Mouse (Mus musculus) colon, adult 2 months (tissue): ENCODE measurements around the gene Klf9. TPM values are rescaled to one million over a fixed set of nuclear protein-coding genes. Genes with fewer than 3 reads are reported as not detected.

Source experiments
- polyA plus RNA-seq: library from polyadenylated mRNA; depleted of rRNA; stranded (reverse); fragments of >200 nt; gene quantifications from 2 replicates; pipeline ENCODE4 v1.2.3, GENCODE M21; 2012; rRNA removed

Gene Klf9
- polyA plus RNA-seq, result 41.5 and 43.1 TPM in 2 replicates

DNA sequence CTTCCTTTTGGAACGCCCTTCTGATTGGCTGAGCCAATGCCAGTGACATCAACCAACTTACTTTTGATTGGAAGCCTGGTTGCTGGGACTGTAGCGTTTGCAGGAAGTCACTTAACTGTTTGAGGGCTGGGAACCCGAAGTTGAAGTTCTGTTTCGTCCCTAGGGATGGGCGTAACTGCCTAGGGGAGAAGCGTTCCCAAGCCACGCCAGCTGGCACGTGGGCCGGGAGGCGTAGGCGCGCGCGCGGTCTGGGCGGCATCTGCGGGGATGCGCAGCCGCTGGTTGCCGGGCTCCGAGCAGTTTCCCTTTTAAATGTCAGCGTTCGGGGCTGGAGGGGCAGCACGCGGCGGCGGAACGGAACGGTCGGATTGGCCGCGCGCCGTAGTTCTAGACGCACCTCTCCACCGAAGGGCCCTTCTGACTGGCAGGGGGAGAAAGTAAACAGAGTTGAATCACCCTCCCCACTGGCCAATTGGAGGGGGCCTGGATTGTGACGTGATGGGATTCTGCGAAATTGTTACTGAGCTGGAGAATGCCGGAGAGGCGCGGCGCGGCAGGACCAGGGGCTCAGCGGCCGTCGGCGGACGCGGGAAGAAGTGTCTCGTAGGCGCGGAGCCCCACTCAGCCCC lies at the start of gene Klf9:
Klf9 (plus strand) TSS at position 538 of the 629 bp plus-strand sequence.

Other genes starting within 250 kb of the Klf9 start
- gene Smc5, start 132.7 kb downstream of the Klf9 start, polyA plus RNA-seq, result 1.9 and 3.2 TPM in 2 replicates